In genomic region chr5:110281984-110282383, GRCm38 (mm10) we compare ENCODE assay signal across 1 mouse cellular context.
A peak's percentile ranks its signal among the peaks of the same experiment; 100 is the strongest.
TF ChIP-seq lines count a peak whose summit lies in the region.

No protein-coding gene starts in this region.

TF ChIP-seq in MEL, 35 proteins besides CTCF, POLR2A, EP300 and RAD21 (continued from another document):
- TF ChIP-seq GATA1 (IDR thresholded peaks at IDR 0.05; ENCODE audit: low read depth, low read length) (peak; percentile 52), NELFE (IDR thresholded peaks at IDR 0.05; ENCODE audit: low read depth, low read length) (no peak), TAL1 (IDR thresholded peaks at IDR 0.05; ENCODE audit: low read length) (no peak), USF2 (IDR thresholded peaks at IDR 0.05; ENCODE audit: borderline replicate concordance in 1 of 2, insufficient read depth in 1 of 2, low read depth in 1 of 2, low read length in 2 of 2) (no peak), ZKSCAN1 (IDR thresholded peaks at IDR 0.05; ENCODE audit: low read depth, low read length) (no peak), POLR2AphosphoS5 (IDR thresholded peaks at IDR 0.05; ENCODE audit: borderline replicate concordance, low read depth, low read length) (no peak), E2F4 (IDR thresholded peaks at IDR 0.05; ENCODE audit: borderline replicate concordance, low read depth, low read length) (no peak), MAFK (IDR thresholded peaks at IDR 0.05; ENCODE audit: borderline replicate concordance, low read depth, low read length) (peak; percentile 69; the same call in 1 of the 2 replicates), USF1 (IDR thresholded peaks at IDR 0.05; ENCODE audit: low read depth, low read length) (no peak), MYB (IDR thresholded peaks at IDR 0.05; ENCODE audit: low read depth, low read length) (no peak), ZMIZ1 (IDR thresholded peaks at IDR 0.05; ENCODE audit: low read depth, low read length) (no peak), TCF12 (IDR thresholded peaks at IDR 0.05; ENCODE audit: low read depth, low read length) (peak; percentile 52; the same call in 1 of the 2 replicates), CHD2 (IDR thresholded peaks at IDR 0.05; ENCODE audit: low read length) (no peak), MEF2A (IDR thresholded peaks at IDR 0.05; ENCODE audit: extremely low read depth, insufficient replicate concordance, low read depth, low read length, poor library complexity, severe bottlenecking) (no peak), ELF1 (IDR thresholded peaks at IDR 0.05; ENCODE audit: low read depth, low read length) (peak; percentile 16; the same call in 1 of the 2 replicates), ZC3H11A (IDR thresholded peaks at IDR 0.05; ENCODE audit: low read depth, low read length) (no peak), HCFC1 (IDR thresholded peaks at IDR 0.05; ENCODE audit: low read depth, low read length) (no peak)
